Mouse (Mus musculus) forelimb bud, embryonic 11.5 days (tissue): ENCODE measurements around the gene Olfr221.

ENCODE experiments used
- DNase-seq: peaks from one replicate; pipeline ENCODE4 v3.0.0-alpha.2; 2012; ENCODE audit warnings: low read depth, low spot score

The Olfr221 gene

DNA sequence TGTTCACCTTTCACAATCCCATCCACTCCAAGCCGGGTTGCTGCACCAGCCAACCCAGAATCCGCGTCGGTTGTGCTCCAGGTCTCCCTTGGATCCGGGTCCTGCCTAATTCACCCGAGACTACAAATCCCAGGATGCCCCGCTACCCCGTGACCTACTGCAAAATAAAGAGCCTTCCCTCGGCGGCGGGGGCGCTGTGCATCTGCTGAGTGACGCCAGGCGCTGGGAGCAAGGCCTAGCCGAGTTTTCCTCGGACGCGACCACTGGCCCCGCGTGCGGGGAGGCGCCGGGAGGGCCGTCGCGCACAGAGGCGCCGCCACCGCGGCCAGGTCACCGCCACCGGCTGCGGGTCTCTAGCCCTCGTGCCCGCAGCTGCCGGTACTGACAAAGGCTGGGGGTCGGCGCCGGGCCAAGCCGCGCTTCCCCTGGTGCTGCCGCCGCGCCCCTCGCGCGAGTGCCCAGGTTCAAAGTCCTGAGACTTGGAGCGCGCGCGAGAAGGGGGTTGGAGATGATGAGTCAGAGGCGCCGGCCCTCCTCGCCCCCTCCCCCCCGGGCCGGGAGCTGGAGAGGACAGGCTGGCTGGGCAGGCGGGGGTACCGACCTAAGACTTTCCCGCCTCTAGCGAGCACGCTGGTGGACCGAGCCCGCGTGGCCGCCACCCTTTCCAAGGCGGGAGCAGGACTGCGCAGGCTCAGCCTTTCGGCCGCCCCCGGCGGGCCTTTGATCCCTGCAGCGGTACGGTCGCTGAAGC, 22.5 kb downstream of the Olfr221 start:
- peak; percentile 97 for DNase-seq

DNA sequence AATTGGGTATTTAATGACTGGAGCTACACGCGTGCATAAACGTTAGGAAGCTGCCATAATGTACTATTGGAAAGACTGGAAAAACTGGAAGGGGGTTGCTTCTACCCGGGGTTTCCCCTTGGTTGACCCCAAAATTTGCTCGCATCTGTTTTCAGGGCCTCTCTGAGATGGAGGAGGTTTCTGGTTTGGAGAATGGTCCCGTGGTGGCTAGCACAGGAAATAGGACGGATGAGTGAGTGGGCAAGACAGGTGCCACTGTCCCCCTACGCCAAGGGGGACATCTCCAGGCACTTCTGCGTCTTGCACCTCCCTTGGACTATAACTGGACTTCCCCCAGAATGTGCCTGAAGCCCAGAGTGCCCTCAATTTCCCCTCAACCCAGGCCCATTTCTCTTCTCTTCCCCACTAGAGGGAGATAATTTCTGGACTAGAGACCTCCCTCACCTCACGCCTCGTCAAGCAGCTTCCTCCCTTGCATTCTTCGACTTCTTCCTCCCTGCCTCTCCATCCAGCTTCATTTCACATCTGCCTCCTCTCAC, 23.1 kb downstream of the Olfr221 start:
- DNase-seq: no peak

DNA sequence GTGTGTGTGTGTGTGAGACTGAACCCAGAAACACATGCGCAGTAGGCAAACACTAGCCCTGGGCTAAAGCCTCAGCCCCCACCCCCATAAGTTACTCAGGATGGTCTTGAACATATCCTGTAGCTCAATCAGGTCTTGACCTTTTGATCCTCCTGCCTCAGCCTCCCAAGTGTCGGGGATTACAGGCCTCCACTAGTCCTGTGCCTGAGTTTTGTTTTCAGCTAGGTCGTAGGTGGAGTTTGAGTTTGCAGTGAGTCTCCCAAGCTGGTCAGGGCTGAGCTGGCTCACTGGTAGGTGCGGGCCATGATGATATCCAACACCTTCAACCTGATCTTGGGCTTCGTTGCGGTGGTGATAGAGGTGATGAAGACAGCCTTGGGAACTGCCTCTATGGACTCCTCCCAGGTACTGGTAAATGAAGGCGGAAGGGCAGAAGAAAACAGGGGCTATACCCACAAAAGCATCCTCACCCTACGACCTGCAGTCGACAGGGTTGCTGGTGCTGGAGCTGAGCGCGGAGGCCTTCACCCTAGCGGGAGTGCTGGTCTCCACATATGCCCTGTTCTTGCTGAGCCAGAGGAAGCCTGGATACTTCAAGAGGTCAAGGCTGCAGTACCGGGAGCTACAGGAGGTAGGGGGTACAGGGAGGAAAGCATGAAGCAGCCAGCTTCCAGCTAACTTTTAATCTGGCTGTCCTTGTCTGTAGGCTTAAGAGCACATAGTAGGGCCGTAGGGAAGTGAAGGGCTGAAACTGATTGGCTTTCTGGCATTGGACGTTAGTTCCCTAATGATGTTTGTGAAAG, 23.8 kb downstream of the Olfr221 start:
- DNase-seq: no peak

DNA sequence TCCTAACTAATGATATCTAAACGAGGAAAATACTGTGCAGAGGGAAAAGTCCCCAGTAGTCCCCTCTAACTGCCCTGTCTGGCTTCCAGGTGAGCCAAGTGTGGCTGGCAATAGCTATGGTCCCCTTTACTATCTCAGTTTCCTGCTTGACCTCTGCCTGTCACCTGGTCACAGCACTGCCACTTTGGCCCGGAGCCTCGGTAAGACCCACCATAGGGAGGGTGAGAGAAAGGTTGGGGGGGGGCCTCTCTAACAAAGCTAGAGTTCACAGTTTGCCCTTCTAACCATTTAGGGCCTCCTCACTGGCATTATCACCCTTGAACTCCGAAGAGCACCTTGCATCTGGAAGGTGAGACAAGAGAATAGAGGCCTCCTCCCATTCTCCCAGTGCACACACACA, 24.6 kb downstream of the Olfr221 start:
- DNase-seq: no peak

DNA sequence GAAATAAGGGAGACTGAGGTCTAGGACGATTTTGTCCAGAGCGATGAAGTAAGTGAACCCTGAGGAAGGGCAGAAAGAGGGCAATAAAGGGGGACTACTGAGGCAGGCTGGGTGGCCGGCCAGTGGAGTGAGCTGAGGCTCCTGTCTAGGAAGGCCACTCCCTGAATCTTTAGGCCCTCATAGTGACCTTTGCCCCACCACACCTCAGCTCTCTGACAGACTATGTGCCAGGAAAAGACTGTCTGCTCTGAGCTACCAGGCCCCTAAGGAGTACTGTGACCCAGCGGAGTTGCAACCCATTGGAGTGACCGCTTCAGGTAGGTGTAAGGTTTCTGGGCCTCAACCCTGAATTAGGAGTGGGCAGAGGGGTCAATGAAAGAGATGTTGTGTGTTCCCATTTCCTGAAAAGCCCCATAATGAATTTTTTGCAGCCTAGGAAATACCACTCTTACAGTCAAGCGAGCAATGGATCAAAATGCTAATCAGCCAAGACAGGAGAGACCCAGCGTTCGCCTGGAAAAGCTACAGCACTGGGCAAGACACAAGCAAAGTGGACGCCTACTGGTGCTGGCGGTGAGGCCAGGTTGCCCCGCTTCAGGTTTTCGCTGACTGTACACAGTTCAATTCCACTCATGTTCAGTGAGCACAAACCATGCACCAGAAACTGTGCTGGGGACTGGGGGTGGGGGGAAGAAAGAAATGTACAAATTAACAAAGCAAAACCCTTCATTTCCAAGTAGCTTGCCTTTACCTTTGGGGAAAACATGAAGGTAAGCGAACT, 25.4 kb downstream of the Olfr221 start:
- no peak for DNase-seq

DNA sequence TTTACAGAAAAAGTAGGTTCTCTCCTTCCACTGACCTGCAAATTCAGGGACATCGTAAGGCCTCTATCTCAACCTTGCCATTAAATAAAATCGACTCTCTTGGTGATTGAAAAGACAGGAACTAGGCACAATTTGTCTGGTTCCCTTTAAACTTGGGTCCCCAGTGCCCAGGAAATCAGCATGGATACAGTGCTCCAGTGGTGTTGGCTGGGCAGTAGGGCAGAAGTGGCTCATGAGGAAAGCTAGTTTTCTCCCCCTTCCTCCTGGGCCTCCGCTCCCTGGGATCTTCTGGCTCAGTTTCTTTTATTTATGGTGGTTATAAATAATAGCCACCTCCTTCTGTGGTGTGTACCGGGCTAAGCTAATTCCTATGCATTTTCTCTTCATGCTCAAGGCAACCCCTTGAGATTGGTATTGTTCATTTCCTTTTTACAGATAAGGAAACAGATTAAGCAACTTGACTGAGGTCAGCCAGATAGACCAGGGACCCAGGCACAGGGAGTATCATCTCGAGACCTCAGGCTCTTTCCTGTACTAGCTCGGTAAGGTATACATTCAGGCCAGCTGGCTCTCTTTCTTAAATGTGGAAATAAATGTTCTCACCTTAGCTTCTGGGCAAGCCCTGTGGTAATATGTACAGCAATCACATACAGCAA, 26.7 kb downstream of the Olfr221 start, which contains the start of gene Tmem253:
TSS of gene Tmem253 (plus strand) at position 214 of the 656 bp plus-strand sequence.
- DNase-seq: no peak

DNA sequence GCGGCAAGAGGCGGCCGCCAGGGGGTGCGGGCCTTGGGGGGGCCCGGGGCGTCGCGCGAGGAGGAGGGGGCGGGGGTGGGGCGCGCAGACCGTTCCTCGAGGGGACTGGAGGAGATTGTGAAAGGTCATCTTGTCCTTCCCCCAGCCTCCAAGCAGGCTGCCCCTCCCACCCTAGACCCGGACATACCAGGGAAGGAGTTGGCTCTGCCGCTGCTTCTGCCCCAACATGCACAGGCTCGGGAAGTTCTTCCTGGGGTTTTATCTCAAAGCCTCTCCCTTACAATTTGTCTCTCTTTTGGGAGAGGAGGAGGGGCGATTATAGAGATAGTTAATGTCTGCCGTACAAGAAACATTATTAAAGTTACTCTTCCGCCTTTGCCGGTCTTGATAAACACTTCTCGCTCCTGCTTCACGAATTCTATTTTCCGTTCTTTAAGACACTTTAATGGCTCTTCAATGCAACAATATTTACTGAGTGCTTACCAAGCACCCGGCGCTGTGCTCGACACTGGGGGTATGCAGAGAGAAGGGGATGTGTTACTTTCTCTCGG, 27.4 kb downstream of the Olfr221 start:
- peak; percentile 62 for DNase-seq

DNA sequence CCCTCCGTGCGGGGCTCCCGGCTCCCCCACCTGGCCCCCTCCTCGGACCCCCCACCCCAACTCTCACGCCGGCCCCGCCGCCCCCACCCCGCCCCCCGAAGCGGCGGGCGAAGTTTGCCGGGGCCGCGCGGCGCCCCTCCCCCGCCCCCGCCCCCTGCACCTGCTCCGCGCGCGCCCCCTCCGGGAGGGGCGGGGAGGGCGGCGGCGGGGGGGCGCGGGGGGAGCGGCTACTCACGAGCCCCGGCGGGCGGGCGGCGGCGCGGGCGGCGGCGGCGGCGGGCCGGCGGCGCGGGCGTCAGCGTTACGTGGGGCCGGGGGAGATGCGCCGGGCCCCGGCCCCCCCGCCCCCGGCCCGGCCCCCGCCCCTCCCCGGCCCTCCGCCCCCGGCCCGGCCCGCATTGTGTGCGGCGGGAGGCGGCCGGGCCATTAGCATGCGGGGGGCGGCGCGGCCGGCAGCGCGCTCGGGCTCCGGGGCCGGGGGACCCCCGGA, 27.9 kb downstream of the Olfr221 start:
- no peak for DNase-seq

DNA sequence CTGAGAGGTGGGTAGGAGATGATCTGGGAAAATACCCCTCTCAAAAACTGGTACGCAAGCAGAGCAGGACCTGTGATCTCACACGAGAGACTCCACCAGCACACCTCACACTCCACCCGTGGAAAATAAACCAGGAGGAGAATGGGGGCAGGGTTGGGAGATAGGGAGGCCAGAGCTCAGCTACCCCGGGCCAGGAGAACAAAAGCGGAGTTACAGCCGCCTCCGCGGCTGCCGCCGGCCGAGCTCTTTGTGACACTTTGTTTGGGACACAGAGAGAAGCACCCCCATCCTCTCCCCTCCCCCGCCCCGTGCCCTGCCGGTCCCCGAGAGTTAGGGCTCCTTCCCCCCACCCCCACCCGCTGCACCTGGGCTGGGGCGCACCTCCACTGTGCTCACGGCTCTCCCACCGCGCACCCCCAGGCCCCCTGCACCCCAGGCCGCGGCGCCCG, 28.5 kb downstream of the Olfr221 start:
- peak; percentile 31 for DNase-seq

DNA sequence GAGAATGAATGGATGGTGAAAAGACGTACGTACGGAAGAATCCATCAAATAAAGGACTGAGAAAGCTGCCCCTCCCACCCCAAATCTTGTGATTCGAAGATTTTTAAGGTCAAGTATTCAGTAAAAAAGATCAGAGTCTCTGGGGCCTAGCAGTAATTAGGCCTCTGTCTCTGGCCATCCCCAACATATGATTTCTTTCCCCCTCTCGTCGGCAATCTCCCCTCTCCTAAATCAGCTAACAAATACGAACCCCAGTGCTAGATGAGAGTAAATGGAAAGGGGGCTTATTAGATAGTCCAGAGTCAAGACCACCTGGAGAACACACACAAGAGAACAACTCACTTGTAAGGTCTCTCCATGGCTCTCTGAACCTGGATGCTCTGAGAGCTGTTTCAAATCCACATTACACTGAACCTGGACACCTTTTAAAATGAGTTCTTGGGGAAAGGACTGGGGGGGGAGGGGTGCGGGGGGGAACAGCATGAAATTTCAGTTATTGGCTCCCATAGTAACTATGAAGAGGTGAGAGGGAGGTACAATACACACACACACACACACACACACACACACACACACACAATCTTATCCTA, 29.1 kb downstream of the Olfr221 start:
- no peak for DNase-seq

DNA sequence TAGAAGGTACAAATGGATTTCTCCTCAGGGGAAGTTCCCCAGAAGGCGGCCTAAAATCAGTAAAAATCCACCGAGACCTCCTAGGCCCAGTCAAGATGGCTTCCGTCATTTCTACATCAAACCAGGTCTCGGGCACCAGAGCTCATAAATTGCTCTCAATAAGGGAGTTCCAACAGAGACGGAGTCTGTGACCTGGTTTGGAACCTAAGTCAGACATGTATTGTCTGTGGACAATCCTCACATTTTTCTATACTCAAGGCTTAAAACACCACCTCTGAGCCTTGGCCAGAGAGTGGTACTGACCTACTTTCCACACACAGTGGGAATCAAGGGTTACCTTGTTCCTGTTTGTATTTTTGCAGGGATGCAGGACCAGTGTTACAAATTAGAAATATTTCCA, 29.7 kb downstream of the Olfr221 start:
- no peak for DNase-seq

DNA sequence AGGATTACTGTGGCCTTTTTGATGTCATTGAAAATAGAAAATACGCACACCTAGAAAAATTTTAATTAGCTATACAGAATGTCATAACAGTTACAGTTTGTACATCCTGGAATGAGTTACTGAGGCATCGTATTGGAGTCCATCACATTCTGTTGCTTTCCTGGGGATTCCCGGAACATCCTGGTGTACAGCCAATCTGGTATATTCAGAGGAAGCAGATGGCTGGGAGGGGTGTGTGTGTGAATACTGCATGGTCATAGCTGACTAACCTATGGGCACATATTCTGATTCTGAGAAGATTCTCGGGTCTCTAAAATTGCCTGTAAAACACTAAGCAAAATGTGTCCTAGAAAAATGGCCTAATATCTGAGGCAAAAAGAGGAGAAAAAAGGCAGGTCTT, 30.2 kb downstream of the Olfr221 start:
- DNase-seq: no peak

DNA sequence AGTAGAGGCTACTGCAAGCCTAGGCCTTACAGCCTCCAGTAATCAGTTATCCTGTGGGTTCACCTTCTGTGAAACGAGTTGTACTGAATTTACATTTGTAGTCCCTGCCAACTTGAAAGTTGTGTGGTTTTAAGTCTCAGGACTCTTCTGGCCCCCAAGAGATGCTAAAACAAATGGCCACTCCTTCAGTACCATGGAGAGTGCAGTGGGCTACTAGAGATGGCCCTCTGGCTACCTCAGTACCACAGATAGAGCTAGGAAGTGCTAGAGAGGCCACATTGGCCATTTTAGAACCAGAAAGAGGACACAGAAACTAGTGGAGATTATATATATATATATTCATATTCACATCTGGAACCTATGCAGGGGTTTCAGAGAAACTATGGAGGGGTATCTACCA, 30.6 kb downstream of the Olfr221 start:
- no peak for DNase-seq

DNA sequence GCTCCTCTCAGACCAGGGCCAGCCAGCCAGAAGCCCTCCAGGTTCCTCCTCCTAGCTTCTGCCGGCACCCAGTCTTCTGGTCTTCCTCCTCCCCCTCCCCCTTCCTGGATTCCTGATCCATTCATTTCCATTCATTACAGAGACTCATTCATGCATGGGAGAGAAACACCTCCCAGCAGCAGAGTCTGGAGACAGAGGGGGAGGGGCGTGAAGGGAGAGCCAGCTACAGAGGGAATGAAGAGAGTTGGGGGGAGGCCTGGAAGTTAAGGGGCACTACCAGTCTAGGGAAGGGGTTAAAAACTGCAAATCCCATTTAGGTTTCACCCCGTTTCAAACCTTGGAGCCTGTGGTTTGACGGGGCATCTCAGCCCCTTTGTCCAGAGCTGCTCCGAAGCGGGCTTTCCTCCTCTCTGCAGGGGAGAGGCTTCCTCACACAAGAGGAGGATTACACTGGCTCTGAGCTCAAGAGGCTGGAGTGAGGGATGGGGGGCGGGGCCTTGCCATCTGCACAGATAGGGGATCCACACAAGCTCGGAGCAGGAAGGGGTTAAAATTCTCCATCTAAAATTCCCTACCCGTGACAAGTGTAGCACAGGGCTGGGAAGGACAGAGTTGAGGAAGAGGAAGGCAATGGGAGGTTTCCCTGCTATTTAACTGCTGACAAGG, 31.7 kb downstream of the Olfr221 start:
- no peak for DNase-seq

DNA sequence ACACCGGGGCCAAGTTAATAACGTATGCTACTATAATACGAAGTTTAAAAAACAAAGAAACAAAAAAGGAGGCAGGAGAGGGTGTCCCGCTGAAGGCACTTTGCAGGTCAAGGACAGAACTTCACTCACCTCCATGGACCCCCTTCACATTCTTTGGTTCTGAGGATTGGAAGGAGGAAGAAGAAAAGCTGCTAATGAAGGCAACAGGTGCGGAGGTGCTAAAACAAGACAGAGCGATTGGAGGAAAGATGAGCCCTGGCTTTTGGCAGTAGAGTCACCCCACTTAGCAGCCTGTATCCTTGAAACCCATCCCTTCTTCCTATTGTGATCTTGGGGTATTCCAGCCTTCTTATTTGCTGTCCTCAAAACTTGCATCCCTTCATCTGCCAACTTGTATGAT, 32.4 kb downstream of the Olfr221 start:
- no peak for DNase-seq

DNA sequence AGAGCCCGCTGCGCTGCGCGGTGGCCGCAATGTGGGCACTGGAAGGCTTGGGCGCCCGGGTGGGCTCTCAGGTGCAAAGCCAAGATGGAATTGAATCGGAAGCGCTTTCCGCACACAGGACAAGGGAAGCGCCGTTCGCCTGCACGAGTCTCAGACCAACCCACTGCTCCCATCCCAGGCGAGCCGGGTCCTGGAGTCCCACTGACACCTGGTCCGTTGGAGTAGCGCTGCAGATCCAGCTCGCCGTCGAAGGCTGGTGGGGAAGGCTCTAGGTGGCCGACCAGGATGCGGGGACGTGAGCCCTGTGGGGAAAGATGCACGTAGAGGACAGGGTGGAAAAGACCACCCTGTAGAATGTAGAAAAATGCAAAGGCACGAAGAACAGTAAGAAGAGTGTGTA, 32.9 kb downstream of the Olfr221 start:
- no peak for DNase-seq

DNA sequence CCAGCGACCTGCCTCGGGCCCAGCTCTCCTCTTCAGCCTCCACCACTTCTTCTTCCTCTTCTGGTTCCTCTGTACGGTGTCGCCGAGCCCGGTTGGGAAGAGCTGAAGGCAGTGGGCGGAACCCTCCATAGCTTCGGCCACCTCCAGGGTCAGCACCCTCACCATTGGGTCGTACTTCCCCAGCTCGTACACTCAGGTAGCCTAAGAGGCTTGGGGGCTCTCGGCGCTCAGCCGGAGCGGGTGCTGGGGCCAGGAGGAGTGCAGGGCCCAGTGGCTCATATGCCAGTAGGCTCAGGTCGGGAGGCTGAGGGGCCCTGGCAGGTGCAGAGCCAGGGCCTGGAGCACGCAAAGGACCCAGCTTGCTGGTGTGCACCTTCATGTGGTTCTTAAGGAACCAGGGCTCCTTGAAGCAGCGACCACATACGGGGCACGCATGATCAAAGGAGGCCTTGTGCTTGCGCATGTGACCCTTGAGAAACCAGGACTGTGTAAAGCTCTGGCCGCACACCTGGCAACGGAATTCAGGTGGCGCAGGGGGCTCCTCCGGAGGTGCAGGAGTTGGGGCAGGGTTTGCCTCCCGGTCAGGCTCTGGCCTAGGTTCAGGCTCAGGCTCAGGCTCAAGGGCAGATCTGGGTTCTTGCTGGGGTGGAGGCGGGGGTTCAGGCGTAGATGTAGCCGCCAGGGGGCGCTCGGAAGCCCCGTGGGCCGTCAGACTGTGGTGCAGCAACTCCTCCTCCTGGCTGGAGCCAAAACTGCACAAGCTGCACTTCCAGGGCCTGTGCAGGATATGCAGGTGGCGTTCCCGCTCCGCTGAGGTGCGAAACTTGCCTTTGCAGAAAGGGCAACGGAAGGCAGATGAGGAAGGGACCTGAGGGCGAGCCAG, 33.7 kb downstream of the Olfr221 start:
- peak; percentile 92 for DNase-seq

DNA sequence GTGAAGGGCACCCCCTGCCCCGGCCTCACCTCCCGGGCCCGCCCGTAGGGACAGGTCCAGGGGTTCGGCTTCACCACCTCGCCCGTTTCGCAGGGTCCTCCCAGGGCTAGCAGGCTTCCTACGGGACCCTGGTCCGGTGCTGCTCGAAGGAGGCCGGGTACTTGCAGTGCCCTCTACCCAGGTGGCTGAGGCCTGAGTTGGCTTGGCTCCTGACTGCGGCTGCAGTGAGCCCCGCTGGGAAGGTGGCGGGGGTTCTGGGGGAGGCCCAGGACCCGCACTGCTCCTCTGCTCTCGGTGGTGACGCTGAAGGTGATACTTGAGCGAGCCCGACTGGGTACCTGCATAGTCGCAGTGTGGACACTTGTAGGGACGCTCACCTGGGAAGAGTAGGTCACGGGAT, 35.5 kb downstream of the Olfr221 start:
- DNase-seq: no peak

DNA sequence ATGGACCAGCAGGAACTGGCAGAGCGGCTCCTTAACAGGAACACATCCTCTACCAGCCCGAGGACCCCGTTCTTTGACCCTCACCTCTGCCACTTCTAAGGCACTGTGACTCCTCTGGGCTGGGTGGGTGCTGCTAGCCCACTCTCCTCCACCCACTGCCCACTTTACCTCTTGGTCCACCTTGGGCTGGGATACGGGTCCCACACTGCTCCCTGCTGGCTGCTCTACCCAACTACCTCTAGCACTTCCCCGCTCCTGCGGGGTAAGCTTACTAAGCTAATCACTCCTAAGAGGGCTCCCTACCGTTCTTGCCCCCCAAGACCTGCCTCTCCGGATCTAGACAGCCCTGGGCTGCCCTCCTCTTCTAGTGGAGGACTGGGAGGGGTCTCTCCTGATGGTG, 36.0 kb downstream of the Olfr221 start:
- no peak for DNase-seq
